Mouse (Mus musculus): Measurements from ENCODE around the gene Nol7. TPM values are rescaled to one million over a fixed set of nuclear protein-coding genes. Genes with fewer than 3 reads are reported as not detected.

The Nol7 gene
- polyA plus RNA-seq (2012) = 226 and 329 TPM in 2 replicates

DNA sequence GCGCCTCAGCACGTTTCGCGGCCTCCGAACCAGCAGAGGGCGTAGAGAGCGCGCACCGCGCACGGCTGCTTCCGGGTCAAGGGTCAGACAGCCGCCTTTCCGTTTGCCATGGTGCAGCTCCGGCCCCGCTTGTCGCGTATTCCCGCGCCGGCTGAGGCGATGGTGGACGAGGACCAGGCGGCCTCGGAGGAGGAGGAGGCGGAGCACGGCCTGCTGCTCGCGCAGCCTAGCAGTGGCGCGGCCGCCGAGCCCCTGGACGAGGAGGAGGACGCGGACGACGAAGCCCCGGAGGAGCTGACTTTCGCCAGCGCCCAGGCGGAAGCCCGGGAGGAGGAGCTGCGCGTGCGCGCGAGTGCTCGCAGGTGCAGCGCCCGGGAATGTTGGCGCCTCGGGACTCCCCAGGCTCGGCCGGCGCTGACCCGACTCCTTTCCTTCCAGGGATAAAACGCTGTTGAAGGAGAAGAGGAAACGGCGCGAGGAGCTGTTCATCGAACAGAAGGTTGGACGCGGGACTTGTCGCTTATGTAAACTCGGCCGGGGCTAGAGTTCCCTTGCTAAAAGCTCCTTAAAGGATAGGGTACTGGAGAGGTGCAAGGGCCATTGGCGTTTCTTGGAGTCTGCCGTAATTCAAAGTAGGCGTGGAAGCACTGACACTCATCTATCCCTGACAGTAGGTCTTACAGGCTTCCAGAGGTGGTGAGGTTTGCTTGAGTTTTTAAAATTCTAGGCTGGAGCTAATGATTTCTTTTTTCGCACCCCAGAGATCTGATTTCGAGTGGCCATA, at the start of gene Nol7:
Nol7 (plus strand) TSS at position 94 of the 784 bp plus-strand sequence.
- no peak for TF ChIP-seq GATA1 (IDR thresholded peaks at IDR 0.05; ENCODE audit: low read length)

- no peak for TF ChIP-seq GATA1 (IDR thresholded peaks at IDR 0.05; ENCODE audit: low read length)
These were observed 48.8 kb upstream of the Nol7 start for GRCm38 (mm10) chr13:43349376-43349775.

DNA sequence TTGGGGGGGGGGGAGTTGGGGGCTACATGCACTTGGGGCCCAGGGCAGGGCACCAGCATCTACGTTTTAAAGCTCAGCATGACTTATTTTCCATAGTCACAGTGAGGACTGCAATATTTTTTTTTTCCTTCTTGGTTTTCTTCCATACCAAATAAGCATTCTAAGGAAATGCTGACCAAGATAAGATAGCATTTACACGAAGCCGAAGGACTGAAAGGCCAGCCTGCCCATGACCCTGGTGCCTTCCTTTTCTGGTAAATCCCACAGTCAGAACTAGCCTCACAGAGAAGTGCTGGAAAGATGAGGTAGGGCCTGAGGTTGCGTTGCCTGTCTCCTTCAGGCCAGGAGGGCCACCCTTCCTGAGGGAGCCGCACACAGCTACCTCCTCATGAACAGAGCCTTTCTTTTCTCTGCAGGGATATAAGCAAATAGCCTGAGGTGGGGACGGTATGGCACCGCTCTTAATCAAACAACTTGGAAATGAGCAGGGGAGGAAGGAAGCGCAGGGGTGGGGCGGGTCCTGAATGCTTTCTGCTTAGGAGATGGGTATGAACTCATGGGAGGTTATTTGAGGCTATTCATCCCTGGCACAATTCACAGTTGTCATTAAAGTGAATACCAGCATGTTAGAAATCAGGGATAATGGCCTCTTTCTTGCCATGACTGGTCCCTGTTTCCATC, 47.6 kb upstream of the Nol7 start:
- no peak for TF ChIP-seq GATA1 (IDR thresholded peaks at IDR 0.05; ENCODE audit: low read length)

DNA sequence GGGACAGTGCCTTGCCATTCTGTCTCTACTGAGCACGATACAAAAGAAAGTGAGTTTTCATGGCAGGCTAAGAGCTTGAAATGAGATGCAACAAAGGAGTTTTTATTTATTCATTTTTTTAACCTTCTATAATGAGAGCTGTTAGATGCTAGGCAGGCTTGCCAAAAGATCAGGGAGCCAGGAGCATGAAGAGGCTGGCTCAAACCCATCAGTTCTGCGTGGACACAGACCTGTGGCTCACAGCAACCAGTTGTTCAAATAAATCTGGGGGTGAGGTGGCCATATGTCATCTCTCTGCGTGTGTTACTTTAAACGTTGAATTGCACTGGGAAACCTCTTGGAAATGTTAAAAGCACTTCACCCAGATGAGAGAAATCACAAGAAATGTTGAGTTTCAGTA, 44.8 kb upstream of the Nol7 start:
- no peak for TF ChIP-seq GATA1 (IDR thresholded peaks at IDR 0.05; ENCODE audit: low read length)

- TF ChIP-seq GATA1 (IDR thresholded peaks at IDR 0.05; ENCODE audit: low read length) = no peak
These were observed 43.8 kb upstream of the Nol7 start for GRCm38 (mm10) chr13:43354362-43354761.

GRCm38 (mm10) chr13:43356346-43357125, 41.7 kb upstream of the Nol7 start:
- TF ChIP-seq GATA1 (IDR thresholded peaks at IDR 0.05; ENCODE audit: low read length) = no peak

- no peak for TF ChIP-seq GATA1 (IDR thresholded peaks at IDR 0.05; ENCODE audit: low read length)
These were observed 37.7 kb upstream of the Nol7 start for GRCm38 (mm10) chr13:43360534-43360933.

DNA sequence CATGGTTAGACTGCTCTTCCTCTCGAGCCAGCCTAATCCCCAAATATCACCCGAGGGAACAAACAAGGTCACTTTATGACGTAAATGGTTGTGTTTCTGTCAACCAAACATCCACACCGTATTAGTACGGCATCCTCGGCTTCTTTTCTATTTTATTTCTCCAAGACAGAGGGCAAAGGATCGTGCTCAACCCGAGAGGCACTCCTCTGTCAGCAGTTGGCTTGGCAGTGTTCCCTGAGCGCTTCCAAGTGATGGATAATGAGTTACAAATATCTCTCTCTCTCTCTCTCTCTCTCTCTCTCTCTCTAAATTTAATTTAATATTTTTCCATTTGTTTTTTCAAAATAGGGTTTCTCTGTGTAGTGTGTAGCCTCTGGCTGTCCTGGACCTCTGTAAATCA, 35.8 kb upstream of the Nol7 start:
- TF ChIP-seq GATA1 (IDR thresholded peaks at IDR 0.05; ENCODE audit: low read length) = no peak

GRCm38 (mm10) chr13:43364985-43365824, 33.0 kb upstream of the Nol7 start, which contains the start of gene Sirt5:
Gene Sirt5, plus strand, starts transcription at chr13:43365496.
- TF ChIP-seq GATA1 (IDR thresholded peaks at IDR 0.05; ENCODE audit: low read length) = no peak

DNA sequence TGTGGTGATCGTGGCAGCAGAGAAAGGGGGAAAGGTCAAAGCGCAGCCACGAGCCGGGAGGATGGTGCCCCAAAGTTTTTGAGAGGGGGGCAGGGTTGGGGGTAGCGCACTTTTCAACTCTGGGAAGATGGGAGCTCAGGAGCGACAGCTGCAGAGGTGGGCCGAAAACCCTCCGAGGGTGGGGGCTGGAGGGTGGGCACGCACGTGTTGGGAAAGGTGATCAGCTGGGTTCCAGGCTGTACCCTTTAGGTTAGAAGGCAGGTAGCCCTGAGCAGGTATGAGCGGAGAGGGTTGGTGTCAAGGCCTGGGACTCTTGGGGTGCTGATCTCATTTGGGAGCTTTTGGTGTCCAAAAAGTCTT, 32.4 kb upstream of the Nol7 start:
- no peak for TF ChIP-seq GATA1 (IDR thresholded peaks at IDR 0.05; ENCODE audit: low read length)

DNA sequence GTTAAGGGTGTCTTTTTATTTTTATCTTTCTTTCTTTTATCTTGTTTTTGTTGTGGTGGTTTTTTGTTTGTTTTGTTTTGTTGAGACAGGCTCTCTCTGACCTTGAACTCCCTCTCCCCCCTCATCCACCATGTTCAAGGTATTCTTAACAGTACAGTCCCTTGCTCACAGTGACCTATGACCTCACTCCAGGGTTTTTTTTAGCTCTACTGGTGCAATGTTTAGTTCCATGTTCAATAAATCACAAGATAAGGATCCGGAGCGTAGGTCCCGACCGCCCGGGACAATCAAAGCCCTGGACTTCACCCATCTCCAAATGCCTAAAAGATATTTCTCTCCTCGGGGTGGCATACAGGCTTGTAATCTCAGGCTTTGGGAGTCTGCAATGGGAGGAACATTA, 28.1 kb upstream of the Nol7 start:
- no peak for TF ChIP-seq GATA1 (IDR thresholded peaks at IDR 0.05; ENCODE audit: low read length)

GRCm38 (mm10) chr13:43372892-43373291, 25.3 kb upstream of the Nol7 start:
- TF ChIP-seq GATA1 (IDR thresholded peaks at IDR 0.05; ENCODE audit: low read length) = no peak

- no peak for TF ChIP-seq GATA1 (IDR thresholded peaks at IDR 0.05; ENCODE audit: low read length)
These were observed 24.0 kb upstream of the Nol7 start for GRCm38 (mm10) chr13:43374205-43374604.

- no peak for TF ChIP-seq GATA1 (IDR thresholded peaks at IDR 0.05; ENCODE audit: low read length)
These were observed 23.2 kb upstream of the Nol7 start for GRCm38 (mm10) chr13:43374918-43375432.

GRCm38 (mm10) chr13:43379989-43380388, 18.2 kb upstream of the Nol7 start:
- no peak for TF ChIP-seq GATA1 (IDR thresholded peaks at IDR 0.05; ENCODE audit: low read length)

All from G1E-ER4 (cell line).